Mouse (Mus musculus) bone marrow macrophage, adult 2 months (primary cell): ENCODE measurements at regions not wholly inside any gene's neighbourhood (a gene's known extent, or its start where the extent isn't known, plus 50 kb on each side); places are given as distances from the start of the nearest gene placed in this dataset.

ENCODE experiments used
- H3K27ac ChIP-seq: 2 replicates; pipeline ENCODE4 v1.5.1; 2012; ENCODE audit warnings: low read depth, low read length; ENCODE audit not compliant: insufficient read depth
- H3K4me1 ChIP-seq: 2 replicates; pipeline ENCODE4 v1.6.1; 2012; ENCODE audit warnings: low read length; ENCODE audit not compliant: control insufficient read depth, insufficient read depth
- H3K4me3 ChIP-seq: 2 replicates; pipeline ENCODE4 v1.5.1; 2012; ENCODE audit warnings: mild to moderate bottlenecking, low read length, moderate library complexity; ENCODE audit not compliant: insufficient read depth
- CTCF ChIP-seq: IDR thresholded peaks from 2 replicates; pipeline ENCODE4 v1.5.1; 2012; ENCODE audit warnings: low read depth, mild to moderate bottlenecking, low read length, moderate library complexity
- POLR2A ChIP-seq: IDR thresholded peaks from 2 replicates; pipeline ENCODE4 v1.6.1; 2012; ENCODE audit warnings: mild to moderate bottlenecking, low read depth, low read length, borderline replicate concordance

DNA sequence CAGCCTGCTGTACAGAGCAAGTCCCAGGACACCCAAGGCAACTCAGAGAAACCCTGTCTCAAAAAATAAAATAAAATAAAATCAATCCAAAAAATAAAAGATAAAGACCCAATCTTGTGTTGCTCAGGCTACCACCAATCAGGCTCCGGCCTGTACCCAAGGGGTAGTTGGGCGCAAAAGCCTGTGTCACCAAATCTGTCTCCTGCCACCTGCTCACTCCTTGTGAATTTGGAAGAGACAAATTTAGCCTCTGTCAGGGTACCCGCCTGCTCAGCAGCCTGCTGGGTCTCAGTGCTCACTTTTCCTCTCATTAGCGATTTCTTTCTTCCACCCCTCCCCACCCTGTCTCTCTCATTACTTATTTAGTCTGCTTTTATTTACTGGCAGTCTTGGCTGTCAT is 54.6 kb downstream of the Sox4 start:
- no peaks in the 10 kb centered on the region for H3K4me1 ChIP-seq
- TF ChIP-seq CTCF: no peak
- TF ChIP-seq POLR2A: no peak
- no peak overlapping the region for H3K27ac ChIP-seq
- no peak overlapping the region for H3K4me3 ChIP-seq

DNA sequence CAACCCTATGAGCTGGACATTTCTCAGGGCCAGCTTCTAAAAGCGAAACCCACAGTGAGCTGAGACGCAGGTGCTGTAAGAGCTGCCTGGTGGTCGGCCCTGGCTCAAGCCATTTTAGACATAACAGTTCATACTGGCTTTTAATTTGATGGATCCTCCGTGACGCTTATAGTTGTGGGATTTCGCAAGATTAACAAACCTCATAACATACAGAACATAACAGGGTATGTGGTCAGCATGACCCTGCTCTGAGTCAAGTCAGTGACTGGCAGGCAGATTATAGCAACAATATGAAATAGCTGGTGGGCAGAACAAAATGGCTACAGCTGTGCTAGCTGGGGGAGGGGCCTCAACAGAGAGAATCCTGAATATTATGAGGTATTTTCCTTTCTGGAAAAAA is 60.6 kb downstream of the Sox4 start:
- Histone ChIP-seq H3K4me3 (no peak overlapping the region), H3K27ac (no peak overlapping the region), H3K4me1 (no peaks in the 10 kb centered on the region)
- TF ChIP-seq POLR2A (no peak), CTCF (no peak)

DNA sequence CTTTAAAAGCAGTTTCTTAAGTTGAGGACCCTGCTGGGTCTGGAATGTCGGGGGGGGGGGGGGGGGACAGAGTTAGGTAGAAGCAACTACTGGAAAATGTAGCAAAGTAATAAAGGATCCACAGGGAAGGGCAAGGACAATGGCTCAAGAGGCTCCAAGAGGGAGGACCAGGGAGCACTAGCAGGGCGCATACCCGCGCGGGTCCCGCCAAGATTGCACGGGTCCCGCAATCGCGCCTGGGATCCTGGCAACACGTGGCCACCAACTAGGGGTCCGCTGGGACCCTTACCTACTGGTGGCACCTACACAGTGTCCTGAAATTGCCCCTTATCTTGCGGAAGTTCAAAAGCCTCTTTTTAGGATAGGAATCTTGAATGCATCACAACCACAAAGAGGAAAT is 66.4 kb downstream of the Sox4 start:
- Histone ChIP-seq H3K4me1 (peaks cover 4% of the 10 kb centered on the region; the same call in 1 of the 2 replicates), H3K4me3 (no peak overlapping the region), H3K27ac (no peak overlapping the region)
- no peak for TF ChIP-seq CTCF
- TF ChIP-seq POLR2A: no peak

DNA sequence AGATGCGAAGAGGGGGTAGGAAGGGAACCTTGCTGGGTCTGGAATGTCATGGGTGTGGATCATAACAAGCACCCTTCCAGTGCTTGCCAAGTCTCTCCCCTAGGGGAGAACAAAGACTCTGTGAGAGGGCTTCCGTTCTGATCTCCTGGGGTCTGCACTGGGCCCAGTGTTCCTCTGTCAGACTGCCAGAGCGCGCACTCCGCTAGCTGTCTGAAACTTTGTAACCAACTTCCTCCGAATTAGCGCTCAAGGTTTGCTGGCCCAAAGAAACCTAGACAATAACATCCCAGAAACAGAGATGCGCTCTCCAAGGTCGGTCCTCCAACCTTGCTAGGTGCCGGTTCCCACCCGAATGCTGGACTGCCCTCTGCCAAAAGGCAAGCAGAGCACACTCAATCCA is 66.8 kb downstream of the Sox4 start:
- Histone ChIP-seq H3K4me1 (peaks cover 4% of the 10 kb centered on the region; the same call in 1 of the 2 replicates), H3K4me3 (no peak overlapping the region), H3K27ac (no peak overlapping the region)
- TF ChIP-seq CTCF: no peak
- no peak for TF ChIP-seq POLR2A

DNA sequence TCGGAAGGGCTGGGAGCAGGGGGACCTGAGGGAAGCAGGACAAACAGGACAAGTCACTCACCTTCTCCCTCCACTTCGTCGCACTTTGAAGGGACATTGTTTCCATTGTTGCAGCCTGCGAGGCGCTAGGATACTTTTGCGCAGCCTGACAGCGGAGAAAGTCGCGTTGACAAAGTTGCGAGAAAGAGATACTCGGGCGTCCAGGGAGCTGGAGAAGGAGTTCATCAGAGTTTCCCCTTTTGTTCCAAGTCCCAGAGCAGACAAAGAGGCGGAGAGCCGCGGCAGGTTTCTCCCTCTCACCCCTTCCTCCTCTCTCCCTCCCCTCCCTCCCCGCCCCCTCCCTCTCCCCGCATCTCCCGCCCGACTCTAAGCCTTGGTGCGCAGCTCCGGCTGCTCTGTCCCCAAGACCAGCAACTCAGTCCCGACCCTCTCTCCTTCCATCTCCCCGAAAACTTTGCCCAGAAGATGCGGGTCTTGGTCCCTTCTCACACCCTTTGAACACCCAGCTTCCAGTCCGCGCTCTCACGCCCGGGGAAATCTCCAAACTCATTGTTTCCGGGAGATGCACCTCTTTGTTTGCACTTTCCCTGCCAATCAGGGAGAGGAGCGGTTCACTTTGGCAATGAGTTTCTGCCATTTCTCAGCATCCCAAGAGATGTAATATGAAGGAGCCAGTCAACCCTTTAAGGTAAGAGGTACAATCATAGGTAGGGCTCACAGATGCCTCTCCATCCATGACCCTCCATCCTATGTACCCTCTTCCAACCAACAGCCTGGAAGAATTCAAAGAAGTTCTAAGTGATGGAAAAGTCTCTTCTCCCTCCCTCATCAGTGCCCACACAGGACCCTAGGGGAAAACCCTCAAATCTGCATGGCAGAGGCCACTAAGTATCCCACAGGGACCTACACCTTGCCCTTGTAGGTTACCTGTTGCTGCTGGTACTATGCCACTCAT is 68.2 kb downstream of the Sox4 start:
- Histone ChIP-seq H3K4me1 (peaks cover 4% of the 10 kb centered on the region; the same call in 1 of the 2 replicates), H3K27ac (no peak overlapping the region), H3K4me3 (peak overlapping the region; percentile 52)
- no peak for TF ChIP-seq POLR2A
- TF ChIP-seq CTCF: no peak

DNA sequence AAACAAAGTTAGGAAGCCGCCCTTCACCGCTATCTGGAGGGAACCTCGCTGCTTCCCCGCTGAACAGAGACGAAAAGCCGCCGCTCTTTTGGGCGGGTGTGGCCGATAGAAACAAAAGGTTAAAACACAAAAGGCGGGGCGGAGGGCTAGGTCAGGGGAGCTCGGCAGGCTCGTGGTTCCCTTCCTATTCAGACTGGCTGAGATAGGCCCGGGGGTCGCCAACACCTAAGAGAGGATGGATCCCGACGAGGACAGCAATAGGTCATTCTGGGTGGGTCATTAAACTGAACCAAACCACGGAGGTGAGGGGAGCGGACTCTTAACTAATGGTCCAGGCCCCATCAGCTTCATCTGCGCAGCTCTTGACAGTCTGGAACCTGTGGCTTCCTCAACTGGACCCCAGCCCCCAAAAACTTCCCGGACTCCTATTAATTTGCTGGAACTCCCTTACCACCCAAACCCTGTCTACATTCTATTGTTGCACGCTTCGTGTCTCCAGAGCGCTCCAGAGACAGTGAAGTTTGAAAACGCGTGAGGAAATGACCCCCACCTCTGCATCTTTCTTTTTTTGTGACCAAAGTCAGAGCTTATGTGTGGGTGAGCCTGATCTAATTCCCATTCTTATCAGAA is 69.2 kb downstream of the Sox4 start:
- TF ChIP-seq CTCF (no peak), POLR2A (no peak)
- peak overlapping the region; percentile 52 for H3K4me3 ChIP-seq
- no peak overlapping the region for H3K27ac ChIP-seq
- H3K4me1 ChIP-seq: peaks cover 4% of the 10 kb centered on the region; the same call in 1 of the 2 replicates

DNA sequence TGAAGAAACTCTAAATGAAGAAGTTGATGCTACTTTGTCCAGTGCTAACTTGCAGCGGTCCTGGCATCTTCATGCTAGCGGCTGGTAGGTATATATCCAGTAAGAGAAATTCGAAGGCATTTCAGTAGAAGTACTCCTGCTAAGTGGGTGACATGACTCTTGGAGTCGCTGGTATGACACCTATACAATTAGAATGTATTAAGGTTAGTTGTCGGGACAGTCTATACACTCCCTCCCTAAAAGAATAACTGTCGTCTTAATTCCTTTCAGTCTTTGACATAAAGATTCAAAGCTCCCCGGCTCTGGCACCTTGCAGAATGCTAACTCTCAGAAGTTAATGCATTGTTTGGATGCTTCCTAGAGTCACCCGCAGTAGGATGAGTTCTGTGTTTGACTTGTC is 70.1 kb downstream of the Sox4 start:
- Histone ChIP-seq H3K4me3 (no peak overlapping the region), H3K4me1 (peaks cover 4% of the 10 kb centered on the region; the same call in 1 of the 2 replicates), H3K27ac (no peak overlapping the region)
- no peak for TF ChIP-seq CTCF

DNA sequence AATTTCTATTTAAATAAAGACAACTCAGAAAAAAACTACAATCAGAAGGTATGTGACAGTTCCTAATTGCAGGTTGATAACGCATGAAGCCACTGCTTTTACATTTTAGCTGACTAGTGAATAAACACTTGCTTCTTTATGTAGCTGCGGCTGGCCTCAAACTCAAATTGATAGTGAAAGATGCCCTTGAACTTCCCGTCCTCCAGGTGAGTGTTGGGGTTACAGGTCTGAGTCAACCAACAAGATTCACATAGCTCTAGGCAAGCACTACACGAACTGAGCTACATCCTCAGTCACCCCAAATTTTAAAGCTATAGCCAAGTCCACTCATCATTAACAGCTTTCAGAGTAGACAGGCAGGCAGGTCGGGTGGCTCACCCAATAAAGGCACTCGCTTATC is 72.6 kb downstream of the Sox4 start:
- no peak overlapping the region for H3K4me3 ChIP-seq
- TF ChIP-seq CTCF (no peak), POLR2A (no peak)
- H3K27ac ChIP-seq: no peak overlapping the region
- peaks cover 4% of the 10 kb centered on the region; the same call in 1 of the 2 replicates for H3K4me1 ChIP-seq

DNA sequence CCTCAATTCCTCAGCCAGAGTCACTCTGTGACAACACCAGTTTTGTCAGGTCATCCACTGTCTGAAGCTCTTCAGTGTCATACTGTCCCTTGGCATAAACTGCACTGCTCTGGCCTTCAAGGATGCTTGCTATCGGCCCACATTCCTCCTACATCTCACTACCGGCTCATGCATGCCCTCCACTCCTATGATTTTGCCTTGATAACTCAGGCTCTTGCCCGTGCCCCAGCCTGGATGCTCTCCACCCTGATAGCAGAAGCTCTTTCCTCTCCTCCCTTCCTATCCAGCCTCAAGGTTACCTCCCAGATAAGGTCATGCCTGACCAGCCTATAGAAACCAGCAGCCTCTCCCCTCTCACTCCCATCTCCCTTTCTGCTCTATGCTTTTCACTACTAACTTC is 74.8 kb downstream of the Sox4 start:
- Histone ChIP-seq H3K4me1 (no peaks in the 10 kb centered on the region), H3K27ac (no peak overlapping the region), H3K4me3 (no peak overlapping the region)
- no peak for TF ChIP-seq POLR2A
- TF ChIP-seq CTCF: no peak

DNA sequence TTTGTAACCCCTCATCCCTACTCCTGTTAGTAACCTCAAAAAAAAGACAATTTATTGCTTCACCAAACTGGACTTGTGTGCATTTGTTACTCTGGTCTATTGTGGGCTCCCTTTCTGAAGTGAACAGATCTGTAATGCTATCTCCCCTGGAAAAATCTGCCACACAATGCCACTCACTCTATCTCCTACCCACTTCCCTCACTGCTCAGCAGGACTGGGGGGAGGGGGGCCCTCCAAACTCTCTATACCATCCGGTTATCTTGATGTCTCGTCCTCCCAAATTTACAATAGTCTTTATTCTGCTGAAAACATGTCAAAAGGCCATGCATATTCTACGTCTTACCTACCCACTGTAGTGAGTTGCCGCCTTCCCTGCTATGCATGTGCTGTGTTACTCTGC is 76.7 kb downstream of the Sox4 start:
- Histone ChIP-seq H3K4me1 (no peaks in the 10 kb centered on the region), H3K27ac (no peak overlapping the region), H3K4me3 (no peak overlapping the region)
- TF ChIP-seq CTCF: no peak
- TF ChIP-seq POLR2A: no peak
